Mouse (Mus musculus) thymus, postnatal 4 days (tissue): ENCODE measurements around the gene Rapgef1.
"Not testable (repeated sequence)": the region's sequence is repeated elsewhere in the genome, so short reads cannot be mapped to it uniquely, and the experiment has no call there.

ENCODE experiments used
- DNase-seq: peaks from one replicate; pipeline ENCODE4 v3.0.0; 2021

Rapgef1 gene

DNA sequence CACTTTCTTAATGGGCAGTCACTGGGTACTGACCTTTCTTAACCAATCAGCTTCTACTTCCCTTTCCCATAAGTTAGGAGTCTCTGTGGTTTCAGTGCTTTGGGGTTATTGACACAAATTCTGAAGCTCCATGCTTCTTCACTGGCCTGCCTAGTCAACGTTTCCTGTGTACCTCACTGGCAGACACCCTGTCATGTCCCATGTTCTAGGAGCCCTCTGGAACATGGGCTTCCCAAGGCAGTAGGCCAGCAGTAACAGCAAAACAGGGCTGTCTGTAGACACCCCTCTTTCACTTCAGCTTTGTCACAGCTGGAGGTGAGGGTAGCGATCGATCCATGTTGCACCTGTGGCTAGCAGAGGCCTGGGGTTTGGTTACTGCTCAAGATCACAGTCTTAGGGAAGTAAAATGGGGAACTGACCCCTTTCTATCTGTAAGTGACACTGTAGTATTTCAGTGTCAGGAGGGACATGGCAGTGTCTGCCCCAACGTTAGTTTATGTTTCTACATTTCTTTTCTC is 4.6 kb downstream of the Rapgef1 start:
- peak; percentile 32 for DNase-seq

DNA sequence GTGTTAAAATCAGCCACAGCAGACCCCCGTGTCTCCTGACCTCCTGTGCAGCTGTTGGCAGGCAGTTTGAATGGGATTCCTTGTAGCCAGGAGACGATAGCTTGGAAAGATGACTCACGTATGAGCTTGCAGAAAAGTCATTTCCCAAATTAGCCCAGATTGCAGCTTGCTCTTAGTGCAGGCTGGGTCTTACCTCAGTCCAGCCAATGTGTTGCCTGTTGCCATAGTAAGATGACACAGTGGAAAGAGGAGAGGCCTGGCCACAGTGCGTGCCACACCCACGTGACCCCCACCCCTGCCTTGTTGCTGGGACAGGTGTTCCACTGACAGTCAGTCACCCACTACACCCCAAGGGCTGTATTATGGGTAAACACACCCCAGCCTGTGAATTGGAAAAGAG is 5.2 kb downstream of the Rapgef1 start:
- DNase-seq, result peak; percentile 55

DNA sequence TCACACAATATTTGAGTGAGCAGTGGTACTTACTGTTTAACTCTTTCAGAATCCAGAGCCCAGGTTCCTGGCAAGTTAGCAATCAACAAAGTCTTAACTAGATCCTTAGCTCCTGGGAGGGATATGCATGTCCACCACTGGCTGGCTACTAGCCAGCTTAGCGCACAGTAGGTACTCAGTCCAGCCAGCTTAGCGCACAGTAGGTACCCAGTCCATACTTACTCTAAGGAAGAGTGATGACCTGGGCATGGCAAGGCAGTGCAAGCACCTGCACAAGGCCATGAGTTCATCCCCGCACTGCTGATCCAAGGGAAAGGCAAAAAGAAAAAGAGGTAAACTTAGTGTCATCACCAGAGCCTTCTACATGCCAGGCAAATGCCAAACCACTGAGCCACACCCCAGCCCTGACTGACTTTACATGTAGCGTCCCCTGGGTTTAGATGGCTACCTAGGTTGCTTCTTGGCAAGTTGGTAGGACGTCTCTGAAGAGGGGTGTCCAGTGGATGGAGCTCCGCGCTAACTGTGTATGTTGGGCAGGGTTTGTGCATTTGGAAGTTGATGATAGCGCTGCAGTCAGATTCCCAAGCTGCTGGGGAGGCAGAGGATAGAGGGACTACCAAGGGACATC is 6.2 kb downstream of the Rapgef1 start:
- DNase-seq, result no peak

DNA sequence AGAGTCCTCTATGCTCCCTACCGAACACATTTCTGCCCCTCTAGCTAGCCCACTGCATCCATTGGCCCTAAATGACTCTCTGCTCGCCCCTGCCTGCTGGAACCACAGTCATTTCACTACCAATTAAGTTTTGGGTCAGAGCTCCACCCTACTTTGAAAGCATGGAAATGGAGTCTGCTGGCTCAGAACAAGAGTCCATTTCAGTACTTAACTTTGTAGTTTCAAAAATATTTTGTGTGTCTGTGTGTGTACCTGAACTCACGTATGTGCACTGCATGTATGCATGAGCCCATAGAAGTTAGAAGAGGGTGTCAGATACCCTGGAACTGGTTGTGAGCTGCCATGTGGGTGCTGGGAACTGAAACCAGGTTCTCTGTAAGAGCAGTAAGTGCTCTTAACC is 7.8 kb downstream of the Rapgef1 start:
- no peak for DNase-seq

DNA sequence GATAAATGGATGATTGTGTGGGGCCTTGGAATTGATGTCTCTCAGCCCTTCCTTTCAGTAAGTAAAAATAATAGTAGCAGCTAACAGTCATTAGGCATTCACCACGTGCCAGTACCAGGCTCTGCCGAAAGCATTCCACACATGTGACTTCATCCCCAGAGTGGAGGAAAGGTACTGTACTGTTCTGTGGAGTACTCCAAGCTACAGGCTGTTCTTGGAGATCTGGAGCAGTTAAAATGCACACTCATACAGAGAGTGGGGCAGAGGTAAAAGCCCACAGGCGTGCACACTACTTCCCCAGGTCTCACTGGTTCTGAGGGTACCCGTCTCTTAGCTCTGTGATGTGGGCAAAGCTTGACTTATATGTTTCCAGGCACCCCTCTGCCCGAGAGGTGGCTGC is 8.7 kb downstream of the Rapgef1 start:
- DNase-seq, result peak; percentile 37

DNA sequence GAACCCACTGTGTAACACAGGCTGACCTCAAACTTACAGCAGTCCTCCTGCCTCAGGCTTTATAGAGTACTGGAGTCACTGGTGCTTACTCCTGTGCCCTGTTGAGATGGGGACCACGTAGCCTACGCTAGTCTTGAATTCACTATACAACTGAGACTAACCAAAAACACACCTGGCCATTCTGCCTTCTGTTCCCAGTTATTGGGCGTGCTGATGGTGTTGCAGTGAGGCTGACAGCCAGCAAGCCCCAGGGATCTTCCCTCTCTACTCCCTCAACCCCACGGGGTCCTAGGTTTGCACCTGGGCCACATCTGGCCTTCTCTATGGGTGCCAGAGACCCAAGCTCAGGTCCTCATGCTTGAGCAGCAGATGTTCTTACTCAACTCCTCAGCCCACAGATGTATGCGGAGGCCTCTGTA is 9.3 kb downstream of the Rapgef1 start:
- DNase-seq, result peak; percentile 53

DNA sequence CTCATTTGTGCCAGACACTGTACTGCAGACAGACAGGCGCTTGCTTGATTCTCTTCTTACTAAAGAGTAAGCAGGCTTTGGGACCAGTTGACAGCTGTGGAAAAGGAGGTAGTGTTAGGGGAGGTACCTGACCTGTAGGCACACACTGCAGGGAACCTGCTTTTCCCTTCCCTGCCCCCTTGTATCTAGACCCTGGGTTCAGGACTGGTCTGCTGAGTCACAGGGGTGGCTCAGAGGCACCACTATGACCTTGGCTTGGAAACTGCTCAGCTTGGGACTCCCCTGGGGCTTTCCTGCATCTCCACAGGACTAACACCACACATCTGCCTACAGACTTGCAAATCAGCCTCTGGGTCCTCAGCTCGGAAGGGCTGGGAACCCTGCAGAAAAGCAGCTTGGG is 9.8 kb downstream of the Rapgef1 start:
- DNase-seq, result peak; percentile 27

DNA sequence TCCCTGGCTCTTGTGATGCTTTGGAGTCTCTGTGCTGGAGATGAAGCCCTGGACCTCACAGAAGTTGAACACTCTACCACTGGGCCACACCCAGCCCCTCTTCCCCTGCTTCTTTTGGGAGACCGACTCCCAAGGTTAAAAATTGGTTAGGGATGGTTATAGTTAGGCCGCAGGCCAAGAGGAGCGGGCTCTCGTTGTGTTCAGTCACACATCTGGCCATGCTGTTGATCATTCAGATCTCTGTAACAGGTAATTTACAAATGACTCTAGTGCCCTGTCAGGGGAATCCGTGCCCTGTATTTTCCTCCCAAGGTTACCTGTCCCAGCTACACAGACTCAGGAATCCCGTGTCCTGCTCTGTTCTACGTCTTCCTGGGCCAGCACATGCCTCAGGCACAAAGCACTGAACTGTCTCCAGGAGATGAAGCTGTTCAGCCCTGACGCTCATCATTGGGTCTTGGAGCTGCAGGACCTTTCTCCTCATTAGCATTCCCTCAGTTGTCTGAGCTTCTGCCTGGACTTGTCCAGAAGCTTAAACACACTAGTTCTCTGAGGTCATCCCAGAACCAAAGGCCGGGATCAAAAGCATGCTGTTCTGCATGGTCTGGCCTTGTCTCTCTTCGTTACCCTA is 10.7 kb downstream of the Rapgef1 start:
- no peak for DNase-seq

DNA sequence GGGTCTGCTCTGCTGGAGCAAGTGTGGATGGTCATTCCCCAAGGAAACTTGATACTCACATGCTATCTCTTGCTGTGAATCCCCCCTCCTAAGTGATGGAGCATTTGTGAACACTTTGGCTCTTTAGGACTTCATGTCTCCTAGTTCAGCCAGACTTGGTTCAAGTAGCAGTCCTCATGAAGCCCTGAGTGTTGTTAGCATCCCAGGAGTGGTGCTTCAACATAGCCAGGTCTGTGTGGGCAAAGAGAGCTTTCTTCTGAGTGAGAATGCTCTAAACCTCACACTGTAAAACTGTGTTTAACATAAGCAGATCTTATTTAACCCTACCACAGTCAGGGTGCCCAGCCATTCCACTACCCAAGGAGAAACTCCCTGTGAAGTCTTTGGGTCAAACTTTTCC is 11.5 kb downstream of the Rapgef1 start:
- DNase-seq, result no peak

DNA sequence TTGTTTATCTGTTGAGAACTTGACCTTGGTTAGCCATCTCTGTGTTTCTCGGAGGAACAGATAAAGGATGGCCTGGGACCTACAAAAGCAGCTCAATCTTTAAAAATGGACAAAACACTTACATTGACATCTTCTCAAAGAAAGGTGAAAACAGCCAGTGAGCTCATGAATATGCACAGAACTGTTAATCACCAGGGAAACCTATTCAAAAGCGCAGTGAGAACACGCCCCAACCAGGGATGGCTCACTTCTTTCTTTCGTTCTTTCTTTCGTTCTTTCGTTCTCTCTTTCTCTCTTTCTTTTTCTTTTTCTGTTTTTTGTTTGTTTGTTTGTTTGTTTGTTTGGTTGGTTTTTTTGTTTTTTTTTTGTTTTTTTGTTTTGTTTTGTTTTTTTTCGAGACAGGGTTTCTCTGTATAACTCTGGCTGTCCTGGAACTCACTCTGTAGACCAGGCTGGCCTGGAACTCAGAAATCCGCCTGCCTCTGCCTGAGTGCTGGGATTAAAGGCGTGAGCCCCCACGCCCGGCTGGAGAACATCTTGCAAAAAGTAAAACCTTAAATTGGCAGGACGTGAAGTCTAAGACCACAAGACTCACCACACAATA is 12.1 kb downstream of the Rapgef1 start:
- DNase-seq, result not testable (repeated sequence)

DNA sequence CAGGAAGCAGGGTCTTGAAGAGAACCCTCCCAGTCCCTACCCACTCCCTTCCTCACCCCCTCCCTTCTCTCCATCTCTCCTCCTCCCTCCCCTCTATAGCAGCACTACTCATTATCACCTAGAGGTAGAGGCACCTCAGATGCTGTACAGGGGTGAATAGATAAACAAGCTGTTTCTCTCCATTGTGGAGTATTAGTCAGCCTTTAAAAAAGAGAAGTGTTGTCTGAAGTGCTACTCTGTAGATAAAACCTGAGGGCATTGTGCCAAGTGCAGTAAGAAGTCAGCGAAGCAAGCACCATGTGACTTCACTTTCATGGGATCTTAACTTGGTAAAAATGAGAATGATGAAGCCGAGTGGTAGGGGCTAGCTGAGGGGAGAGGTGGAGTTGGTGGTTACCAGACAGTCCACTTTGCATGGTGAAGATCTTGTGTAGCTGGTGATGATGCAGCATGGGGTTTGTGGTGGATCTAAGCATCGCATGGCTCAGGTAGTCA is 12.7 kb downstream of the Rapgef1 start:
- peak; percentile 28 for DNase-seq

DNA sequence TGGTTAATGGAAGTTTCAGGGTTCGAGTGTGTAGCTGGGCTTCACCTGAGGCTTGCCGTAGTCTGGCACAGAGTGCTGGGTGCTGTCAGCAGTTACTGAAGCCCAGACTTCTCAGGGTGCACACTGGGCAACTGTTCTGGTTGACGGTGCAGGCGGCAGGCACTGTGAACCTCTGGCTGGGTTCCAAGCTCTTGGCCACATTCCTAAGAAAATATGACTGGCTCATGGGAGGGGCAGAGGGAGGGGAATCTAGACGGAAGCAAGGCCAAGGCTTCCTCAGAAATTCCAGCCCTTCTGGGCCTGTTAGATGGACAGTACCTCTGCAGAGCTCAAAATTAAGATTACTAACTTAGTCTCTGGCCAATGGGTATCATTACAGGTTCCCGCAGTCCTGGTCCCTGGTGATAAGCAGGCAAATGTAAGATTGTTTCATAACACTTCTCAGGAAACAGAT is 13.6 kb downstream of the Rapgef1 start:
- DNase-seq, result no peak

DNA sequence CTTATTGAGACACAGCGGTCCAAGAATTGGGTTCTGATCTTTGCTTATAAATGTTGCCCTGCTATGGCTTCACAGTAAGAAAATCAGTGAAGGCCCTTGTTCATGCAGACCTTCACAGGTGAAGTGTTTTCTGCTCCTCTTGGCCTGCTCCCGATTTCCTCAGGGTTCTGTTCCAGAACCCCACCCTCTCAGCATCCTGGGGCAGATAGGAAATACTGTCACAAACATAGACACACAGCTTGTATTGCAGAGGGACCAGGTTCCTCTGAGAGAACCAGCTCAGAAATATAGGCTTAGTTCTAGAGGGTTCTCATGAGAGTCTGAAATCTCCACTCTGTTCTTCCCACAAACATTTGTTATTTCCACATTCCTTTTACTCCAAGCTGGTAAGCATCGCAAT is 14.3 kb downstream of the Rapgef1 start:
- DNase-seq, result no peak

DNA sequence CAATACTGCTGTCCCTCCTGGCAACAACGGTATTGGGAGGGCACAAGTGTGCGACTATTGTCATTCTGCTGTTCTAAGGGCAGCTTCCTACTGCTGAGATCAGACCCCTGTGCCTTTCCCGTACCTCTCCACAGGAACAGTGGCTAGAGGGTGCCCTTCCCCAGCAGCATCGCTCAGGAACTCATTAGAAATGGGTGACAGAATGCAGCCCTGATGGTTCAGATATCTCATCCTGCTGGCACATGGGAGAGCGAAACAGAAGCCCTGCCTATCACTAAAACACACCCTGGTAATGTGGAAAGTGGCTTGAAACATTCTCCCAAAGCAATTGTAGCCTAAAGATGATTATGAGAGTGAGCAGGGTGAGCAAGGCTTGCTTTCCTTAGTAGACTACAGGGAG is 15.0 kb downstream of the Rapgef1 start:
- DNase-seq, result no peak

DNA sequence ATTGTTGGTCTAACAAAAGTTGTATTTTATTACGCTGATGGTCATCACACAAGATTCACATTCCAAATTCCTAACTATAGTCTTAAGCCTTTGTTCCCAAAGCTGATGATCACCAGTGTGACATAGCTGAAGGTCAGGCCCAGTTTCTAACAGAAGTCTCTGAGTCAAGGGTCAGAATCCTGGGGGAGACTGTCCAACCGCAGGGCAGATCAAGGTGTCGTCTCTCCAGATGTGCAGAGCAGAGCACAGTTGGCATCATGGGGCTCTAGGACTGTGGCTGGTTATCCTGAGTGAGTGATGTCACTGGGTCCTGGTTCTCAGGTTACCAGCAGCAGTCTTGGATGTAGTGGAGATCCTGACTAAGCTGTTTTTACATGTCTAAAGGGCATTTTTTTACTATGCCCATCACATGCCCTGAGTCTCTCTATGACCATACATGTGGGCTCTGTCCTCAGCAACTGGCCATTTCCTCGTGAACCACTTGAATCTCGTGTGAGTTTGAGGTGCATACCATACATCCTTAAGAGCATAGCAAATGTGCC is 16.5 kb downstream of the Rapgef1 start:
- DNase-seq, result no peak

DNA sequence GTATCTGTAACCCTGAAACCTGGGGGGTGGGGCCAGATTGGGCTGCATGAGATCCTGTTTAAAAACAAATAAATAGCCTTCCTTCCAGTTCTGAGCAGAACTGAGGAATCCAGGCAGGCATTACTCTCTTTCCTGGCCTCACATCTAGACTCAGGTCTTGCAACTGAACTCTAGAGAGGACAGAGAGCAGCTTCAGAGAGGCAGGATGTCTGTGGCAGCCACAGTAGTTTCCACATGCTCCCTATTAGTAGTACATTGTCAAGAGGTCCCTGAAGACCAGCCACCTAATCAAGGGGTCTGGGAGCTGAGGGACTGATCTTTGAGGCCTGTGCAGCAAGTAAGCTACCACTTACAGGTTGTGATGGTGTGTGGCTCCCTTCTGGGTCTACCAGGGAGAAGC is 18.0 kb downstream of the Rapgef1 start:
- no peak for DNase-seq

DNA sequence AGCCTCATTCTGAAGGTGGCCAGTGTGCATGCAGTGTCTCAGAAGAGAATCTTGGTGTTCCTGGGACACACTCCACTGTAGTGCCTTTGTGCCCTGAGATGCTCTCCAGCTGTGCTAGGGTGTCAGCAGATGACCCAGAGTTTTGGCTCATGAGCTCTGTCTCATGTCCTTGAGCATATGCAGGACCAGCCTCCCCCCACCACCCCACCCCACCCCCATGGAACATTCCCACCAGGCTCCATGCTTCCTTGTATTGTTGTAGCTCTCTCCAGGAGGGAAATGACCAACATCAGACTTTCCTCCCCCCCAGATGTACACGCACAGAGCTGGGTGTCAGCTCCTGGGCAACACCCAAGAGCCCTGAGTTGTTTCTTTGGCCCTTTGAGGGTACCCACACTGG is 19.9 kb downstream of the Rapgef1 start:
- DNase-seq, result no peak

DNA sequence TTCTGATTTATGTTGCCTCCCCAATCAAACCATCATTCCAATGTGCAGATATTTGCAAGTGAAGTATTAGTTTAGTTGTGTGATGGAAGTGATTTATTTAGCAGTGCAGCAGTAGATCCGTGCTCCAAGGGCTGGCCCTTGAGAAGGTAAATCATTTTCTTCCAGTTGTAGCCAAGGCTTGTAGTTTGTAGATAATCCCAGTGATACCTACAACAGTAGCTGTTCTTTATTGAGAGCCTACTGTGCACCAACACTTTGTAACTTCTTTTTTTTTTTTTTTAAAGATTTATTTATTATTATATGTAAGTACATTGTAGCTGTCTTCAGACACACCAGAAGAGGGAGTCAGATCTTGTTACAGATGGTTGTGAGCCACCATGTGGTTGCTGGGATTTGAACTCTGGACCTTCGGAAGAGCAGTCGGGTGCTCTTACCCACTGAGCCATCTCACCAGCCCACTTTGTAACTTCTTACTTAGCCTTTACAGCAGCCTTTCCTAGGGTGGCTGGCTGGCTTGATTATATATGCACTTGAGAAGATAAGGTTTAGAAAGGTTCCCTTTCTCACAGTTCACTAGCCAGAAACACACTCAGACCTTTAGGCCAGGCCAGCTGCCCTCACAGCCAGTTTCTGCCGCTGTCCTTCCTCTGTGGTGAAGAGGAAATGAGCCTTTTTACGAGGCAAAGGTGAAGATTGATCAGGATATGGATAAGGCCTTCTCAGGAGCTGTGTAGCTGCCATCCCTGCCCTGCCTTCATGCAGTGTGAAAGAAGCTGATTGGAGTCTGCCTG is 20.6 kb downstream of the Rapgef1 start:
- DNase-seq, result no peak

DNA sequence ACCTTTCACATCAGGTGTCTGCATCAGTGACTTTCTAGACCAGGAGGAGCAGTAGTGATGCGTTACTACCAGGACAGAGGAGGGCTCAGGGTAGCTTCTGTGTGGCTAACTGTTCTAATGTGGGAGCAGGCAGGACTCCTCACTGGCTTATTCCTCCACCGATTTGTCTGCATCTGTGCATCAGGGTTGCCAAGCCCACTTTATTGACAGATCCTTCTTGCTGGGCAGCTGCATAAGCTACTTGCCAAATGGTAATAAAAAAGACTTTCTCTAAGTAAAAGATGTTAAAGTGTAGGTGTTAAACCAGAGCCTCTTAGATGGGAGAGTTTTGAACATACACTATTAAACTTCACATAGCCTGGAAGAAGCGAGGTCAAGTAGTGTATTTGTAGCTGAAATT is 22.2 kb downstream of the Rapgef1 start:
- DNase-seq, result no peak

DNA sequence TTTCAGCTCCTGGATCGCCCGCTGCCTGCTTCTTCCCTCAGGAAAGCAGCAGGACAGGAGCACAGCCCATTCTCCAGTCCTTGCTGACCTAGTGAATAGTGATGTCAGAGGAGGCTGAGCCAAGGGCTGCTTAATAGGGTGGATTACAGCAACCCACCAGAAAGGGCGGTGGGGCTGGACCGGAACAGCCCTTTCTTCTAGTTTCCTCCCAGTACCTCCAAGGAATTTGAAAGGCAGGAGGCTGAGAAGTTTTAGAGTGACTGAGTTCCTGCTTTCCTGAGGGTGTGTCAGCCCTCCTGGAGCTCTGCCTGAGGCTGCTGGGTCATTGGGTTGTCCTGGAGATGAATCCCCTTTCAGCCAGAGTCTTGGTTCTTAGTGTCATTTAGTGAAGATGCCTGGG is 23.9 kb downstream of the Rapgef1 start:
- no peak for DNase-seq

DNA sequence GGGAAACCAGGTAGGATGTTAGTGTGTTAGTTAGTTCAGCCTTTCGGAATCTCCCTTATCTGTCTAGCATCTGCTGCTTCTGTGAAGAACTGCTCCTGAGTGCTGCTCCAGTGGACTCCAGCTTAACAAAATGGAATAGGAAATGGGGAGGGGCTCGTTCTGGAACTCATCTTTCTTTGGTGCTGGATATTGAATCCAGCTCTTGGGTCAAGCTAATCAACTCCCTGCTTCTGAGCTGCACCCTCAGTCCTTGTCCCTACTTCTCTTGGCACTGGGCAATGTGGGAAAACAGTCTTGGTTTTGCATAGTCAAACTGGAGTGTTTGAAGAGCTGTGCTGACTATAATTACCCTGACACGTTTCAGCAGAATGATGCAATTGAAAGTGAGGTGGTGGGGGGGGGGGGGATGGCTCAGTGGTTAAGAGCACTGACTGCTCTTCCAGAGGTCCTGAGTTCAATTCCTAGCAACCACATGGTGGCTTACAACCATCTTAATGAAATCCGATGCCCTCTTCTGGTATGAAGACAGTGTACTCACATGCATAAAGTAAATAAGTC is 25.6 kb downstream of the Rapgef1 start:
- no peak for DNase-seq

DNA sequence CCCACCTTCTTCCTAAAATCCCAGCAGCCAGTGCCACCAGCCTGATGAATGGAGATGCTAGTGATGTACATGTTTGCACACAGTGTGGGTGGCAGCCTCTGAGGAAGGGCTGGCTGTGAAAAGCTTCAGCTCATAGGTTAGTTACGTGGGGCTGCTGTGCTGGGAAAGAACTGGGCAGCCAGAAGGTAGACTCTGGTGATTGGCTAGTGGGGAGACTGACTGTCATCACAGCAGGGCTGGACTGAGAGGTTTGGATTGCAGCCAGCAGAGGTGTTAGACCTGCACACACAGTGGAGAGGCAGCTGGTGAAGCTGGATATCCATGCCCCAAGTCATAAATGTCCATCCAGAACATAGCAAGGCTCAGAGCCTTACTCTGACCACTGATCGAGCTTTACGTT is 27.1 kb downstream of the Rapgef1 start:
- no peak for DNase-seq

DNA sequence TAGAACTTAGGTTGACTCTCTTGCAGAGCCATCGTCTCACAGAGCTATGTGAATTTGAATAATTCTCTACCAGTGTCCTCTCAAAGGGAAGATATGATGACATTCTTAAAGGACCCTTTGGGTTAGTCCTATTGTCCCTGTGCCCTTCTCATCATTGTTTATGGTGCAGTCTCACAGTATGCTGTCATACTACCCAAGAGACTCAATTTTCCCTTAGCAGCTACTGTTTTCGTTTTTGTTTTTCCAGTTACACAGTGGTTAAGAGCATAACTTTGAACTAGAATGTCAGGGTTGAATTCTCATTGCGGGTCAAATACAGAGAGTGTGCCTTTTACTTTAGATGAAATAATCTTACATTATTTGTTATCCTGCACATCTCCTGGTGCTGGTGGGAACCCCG is 27.6 kb downstream of the Rapgef1 start:
- DNase-seq, result no peak
